Mouse (Mus musculus): ENCODE results near the gene Ess2. TPM values are rescaled to one million over a fixed set of nuclear protein-coding genes. Genes with fewer than 3 reads are reported as not detected.

The Ess2 gene
- polyA plus RNA-seq, 1 experiment from 2014 or later: 37.3 TPM

GRCm38 (mm10) chr16:17879571-17879970 is 31.6 kb downstream of the Ess2 start:
- ATAC-seq (ENCODE audit: insufficient read depth): no peak
- no peaks in the 10 kb centered on the region for H3K27me3 ChIP-seq (ENCODE audit: insufficient read depth, low read length)
- WGBS: 75% methylated on average over 4 of the region's 4 CpGs
- H3K4me3 ChIP-seq (ENCODE audit: low read depth, low read length): no peak overlapping the region
- H3K9ac ChIP-seq: no peak overlapping the region
- no peak for DNase-seq
- no peak overlapping the region for H3K4me2 ChIP-seq
- peaks cover 9% of the 10 kb centered on the region; the same call in 1 of the 2 replicates for H3K36me3 ChIP-seq (ENCODE audit: insufficient read depth)
- no peak overlapping the region for H3K27ac ChIP-seq (ENCODE audit: low read depth)
- H3K4me1 ChIP-seq (ENCODE audit: insufficient read depth): 0 out of 2 replicates have a peak, but pooled peaks cover 4% of the 10 kb centered on the region
- no peaks in the 10 kb centered on the region for H3K9me3 ChIP-seq (ENCODE audit: low read depth, low read length)
- no peak for TF ChIP-seq CTCF (IDR thresholded peaks at IDR 0.05; ENCODE audit: low read depth)

DNA sequence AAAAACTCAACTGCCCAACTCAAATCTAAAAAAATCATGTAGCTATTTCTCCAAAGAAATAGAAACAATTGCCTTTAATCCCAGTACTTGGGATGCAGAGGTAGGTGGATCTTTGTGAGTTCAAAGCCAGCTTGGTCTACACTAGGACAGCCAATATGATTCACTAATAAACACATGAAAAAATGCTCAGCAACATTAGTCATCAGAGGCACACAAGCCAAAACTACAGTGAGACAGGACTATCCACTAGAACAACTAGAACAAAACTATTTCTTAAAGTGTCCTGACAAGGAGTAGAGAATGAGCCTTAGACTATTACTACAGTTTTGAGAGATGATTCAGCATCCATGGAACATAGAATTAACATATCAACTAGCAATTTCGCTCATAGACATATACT is 35.1 kb downstream of the Ess2 start:
- WGBS: 94% methylated on average over 1 of the region's 1 CpGs
- TF ChIP-seq CTCF (IDR thresholded peaks at IDR 0.05; ENCODE audit: low read depth): no peak
- H3K4me1 ChIP-seq (ENCODE audit: insufficient read depth): no peaks in the 10 kb centered on the region

GRCm38 (mm10) chr16:17875174-17875573 is 36.0 kb downstream of the Ess2 start:
- no peak for TF ChIP-seq CTCF (IDR thresholded peaks at IDR 0.05; ENCODE audit: low read depth)
- H3K36me3 ChIP-seq (ENCODE audit: insufficient read depth): peaks cover 28% of the 10 kb centered on the region
- H3K9ac ChIP-seq: no peak overlapping the region
- DNase-seq (no peak), ATAC-seq (ENCODE audit: insufficient read depth) (no peak)
- H3K4me3 ChIP-seq (ENCODE audit: low read depth, low read length): no peak overlapping the region
- H3K9me3 ChIP-seq (ENCODE audit: low read depth, low read length): no peaks in the 10 kb centered on the region
- H3K27ac ChIP-seq (ENCODE audit: low read depth): no peak overlapping the region
- no peaks in the 10 kb centered on the region for H3K27me3 ChIP-seq (ENCODE audit: insufficient read depth, low read length)
- no peak overlapping the region for H3K4me2 ChIP-seq
- H3K4me1 ChIP-seq (ENCODE audit: insufficient read depth): no peaks in the 10 kb centered on the region
- 60% methylated on average over 4 of the region's 4 CpGs for WGBS

More for the DNA sequence above, 35.1 kb downstream of the Ess2 start:
- Histone ChIP-seq H3K4me3 (ENCODE audit: low read depth, low read length) (no peak overlapping the region), H3K9ac (no peak overlapping the region), H3K9me3 (ENCODE audit: low read depth, low read length) (no peaks in the 10 kb centered on the region), H3K27ac (ENCODE audit: low read depth) (no peak overlapping the region), H3K4me2 (no peak overlapping the region), H3K36me3 (ENCODE audit: insufficient read depth) (peaks cover 19% of the 10 kb centered on the region), H3K27me3 (ENCODE audit: insufficient read depth, low read length) (no peaks in the 10 kb centered on the region)
- no peak for ATAC-seq (ENCODE audit: insufficient read depth)
- DNase-seq: no peak

GRCm38 (mm10) chr16:17872995-17873394 is 38.2 kb downstream of the Ess2 start:
- Histone ChIP-seq H3K9me3 (ENCODE audit: low read depth, low read length) (no peaks in the 10 kb centered on the region), H3K27me3 (ENCODE audit: insufficient read depth, low read length) (no peaks in the 10 kb centered on the region), H3K9ac (no peak overlapping the region), H3K36me3 (ENCODE audit: insufficient read depth) (peaks cover 39% of the 10 kb centered on the region), H3K4me1 (ENCODE audit: insufficient read depth) (no peaks in the 10 kb centered on the region), H3K4me3 (ENCODE audit: low read depth, low read length) (no peak overlapping the region), H3K4me2 (no peak overlapping the region), H3K27ac (ENCODE audit: low read depth) (no peak overlapping the region)
- DNase-seq (no peak), ATAC-seq (ENCODE audit: insufficient read depth) (no peak)
- 25% methylated on average over 4 of the region's 4 CpGs for WGBS
- TF ChIP-seq CTCF (IDR thresholded peaks at IDR 0.05; ENCODE audit: low read depth): no peak

DNA sequence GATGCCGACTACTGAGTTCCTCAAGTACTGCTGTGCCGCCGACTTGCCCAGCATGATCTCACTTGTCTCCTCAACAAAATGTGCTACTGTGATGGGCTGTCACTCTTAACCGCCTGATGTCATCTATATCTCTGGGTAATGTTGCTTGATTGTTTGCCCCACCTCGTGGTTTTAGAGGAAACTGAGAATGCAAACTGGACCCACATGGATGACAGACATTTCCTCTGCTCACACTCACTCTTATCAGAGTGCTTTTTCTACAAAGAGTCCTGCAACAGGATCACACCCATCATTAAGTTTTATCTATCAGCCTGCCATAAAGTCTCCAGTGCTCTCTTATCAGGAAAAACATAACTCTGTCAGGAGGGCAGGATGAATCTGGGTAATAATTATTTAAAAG is 39.9 kb downstream of the Ess2 start:
- Histone ChIP-seq H3K4me3 (ENCODE audit: low read depth, low read length) (no peak overlapping the region), H3K27me3 (ENCODE audit: insufficient read depth, low read length) (no peaks in the 10 kb centered on the region), H3K9me3 (ENCODE audit: low read depth, low read length) (no peaks in the 10 kb centered on the region), H3K27ac (ENCODE audit: low read depth) (no peak overlapping the region), H3K4me2 (no peak overlapping the region), H3K4me1 (ENCODE audit: insufficient read depth) (no peaks in the 10 kb centered on the region), H3K36me3 (ENCODE audit: insufficient read depth) (peaks cover 39% of the 10 kb centered on the region), H3K9ac (no peak overlapping the region)
- ATAC-seq (ENCODE audit: insufficient read depth) (no peak), DNase-seq (no peak)
- WGBS: 56% methylated on average over 5 of the region's 5 CpGs
- TF ChIP-seq CTCF (IDR thresholded peaks at IDR 0.05; ENCODE audit: low read depth): no peak

DNA sequence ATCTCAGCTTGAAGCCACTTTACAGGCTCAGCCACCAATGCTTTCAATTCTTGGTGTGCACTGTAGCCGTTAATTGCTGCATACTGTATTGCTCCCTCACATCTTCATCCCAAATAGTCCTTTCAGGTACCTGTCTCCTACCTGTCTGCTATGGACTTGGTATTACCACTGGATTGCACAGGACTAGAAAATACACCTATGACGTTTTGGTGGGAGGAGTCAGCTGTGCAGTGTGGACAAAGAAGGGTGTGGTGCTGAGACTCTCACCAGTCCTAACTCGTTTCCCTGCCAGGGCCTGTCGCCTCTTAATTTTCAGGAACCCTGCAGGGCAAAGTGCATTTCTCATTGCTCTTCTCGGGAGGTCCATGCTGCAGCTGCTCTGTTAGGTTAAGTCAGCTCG is 45.4 kb downstream of the Ess2 start:
- Histone ChIP-seq H3K9ac (no peak overlapping the region), H3K9me3 (ENCODE audit: low read depth, low read length) (no peaks in the 10 kb centered on the region), H3K27ac (ENCODE audit: low read depth) (no peak overlapping the region), H3K4me1 (ENCODE audit: insufficient read depth) (no peaks in the 10 kb centered on the region), H3K4me3 (ENCODE audit: low read depth, low read length) (no peak overlapping the region), H3K4me2 (no peak overlapping the region), H3K36me3 (ENCODE audit: insufficient read depth) (peaks cover 27% of the 10 kb centered on the region; the same call in 1 of the 2 replicates), H3K27me3 (ENCODE audit: insufficient read depth, low read length) (no peaks in the 10 kb centered on the region)
- WGBS: 73% methylated on average over 6 of the region's 6 CpGs
- ATAC-seq (ENCODE audit: insufficient read depth) (no peak), DNase-seq (no peak)
- TF ChIP-seq CTCF (IDR thresholded peaks at IDR 0.05; ENCODE audit: low read depth): no peak

GRCm38 (mm10) chr16:17865293-17865692 is 45.9 kb downstream of the Ess2 start:
- Histone ChIP-seq H3K27me3 (ENCODE audit: insufficient read depth, low read length) (no peaks in the 10 kb centered on the region), H3K4me2 (no peak overlapping the region), H3K4me3 (ENCODE audit: low read depth, low read length) (no peak overlapping the region), H3K9me3 (ENCODE audit: low read depth, low read length) (no peaks in the 10 kb centered on the region), H3K9ac (no peak overlapping the region), H3K27ac (ENCODE audit: low read depth) (no peak overlapping the region), H3K4me1 (ENCODE audit: insufficient read depth) (no peaks in the 10 kb centered on the region), H3K36me3 (ENCODE audit: insufficient read depth) (peaks cover 28% of the 10 kb centered on the region; the same call in 1 of the 2 replicates)
- DNase-seq (no peak), ATAC-seq (ENCODE audit: insufficient read depth) (no peak)
- TF ChIP-seq CTCF (IDR thresholded peaks at IDR 0.05; ENCODE audit: low read depth): no peak
- 68% methylated on average over 2 of the region's 2 CpGs for WGBS

GRCm38 (mm10) chr16:17858592-17858991 is 52.6 kb downstream of the Ess2 start:
- no peak overlapping the region for H3K4me3 ChIP-seq (ENCODE audit: low read depth, low read length)
- no peaks in the 10 kb centered on the region for H3K27me3 ChIP-seq (ENCODE audit: insufficient read depth, low read length)
- TF ChIP-seq CTCF (IDR thresholded peaks at IDR 0.05; ENCODE audit: low read depth): peak; percentile 62
- peaks cover 71% of the 10 kb centered on the region for H3K36me3 ChIP-seq (ENCODE audit: insufficient read depth)
- H3K9me3 ChIP-seq (ENCODE audit: low read depth, low read length): no peaks in the 10 kb centered on the region
- DNase-seq: peak; percentile 53
- no peak for ATAC-seq (ENCODE audit: insufficient read depth)
- no peak overlapping the region for H3K9ac ChIP-seq
- no peak overlapping the region for H3K27ac ChIP-seq (ENCODE audit: low read depth)
- no peak overlapping the region for H3K4me2 ChIP-seq
- H3K4me1 ChIP-seq (ENCODE audit: insufficient read depth): no peaks in the 10 kb centered on the region

Measured in lung, embryonic 14.5 days (tissue).